Mouse (Mus musculus) erythroblast, embryonic 14.5 days (primary cell): ENCODE results near the gene Riok2.

ENCODE experiments used
- GATA1 ChIP-seq: IDR thresholded peaks from 2 replicates; pipeline ENCODE4 v1.6.1; 2012; ENCODE audit warnings: low read length, inconsistent platforms, mixed read lengths
- TAL1 ChIP-seq: IDR thresholded peaks from 3 replicates; pipeline ENCODE4 v1.6.1; 2012; ENCODE audit warnings: low read length, inconsistent platforms, mixed read lengths

DNA sequence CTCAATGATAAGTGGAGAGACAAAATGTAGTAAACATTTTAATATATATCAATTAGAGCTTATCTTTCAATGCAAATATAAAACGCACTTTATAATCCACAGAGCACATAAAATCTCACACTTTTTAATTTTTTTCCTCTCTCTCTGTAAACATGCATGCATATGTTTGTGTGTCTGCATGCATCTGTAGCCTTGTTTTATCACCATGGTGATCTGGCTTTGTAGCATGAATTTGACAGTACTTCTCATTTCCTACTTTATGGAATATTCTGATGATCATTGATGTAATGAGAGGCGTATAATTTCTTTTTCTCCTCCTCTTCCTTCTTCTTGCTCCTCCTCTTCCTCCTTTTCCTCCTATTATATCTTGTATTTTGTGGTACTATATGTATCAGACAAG, 38.1 kb downstream of the Riok2 start:
- TF ChIP-seq GATA1 (no peak), TAL1 (no peak)
